Mouse (Mus musculus) R1 (cell line): ENCODE measurements around the gene Mbd6.
"Not testable (repeated sequence)": the region's sequence is repeated elsewhere in the genome, so short reads cannot be mapped to it uniquely, and the experiment has no call there.

Source experiments
- DNase-seq: peaks from one replicate; pipeline ENCODE4 v3.0.0-alpha.2; 2018; ENCODE audit warnings: low read depth, low spot score

The Mbd6 gene

DNA sequence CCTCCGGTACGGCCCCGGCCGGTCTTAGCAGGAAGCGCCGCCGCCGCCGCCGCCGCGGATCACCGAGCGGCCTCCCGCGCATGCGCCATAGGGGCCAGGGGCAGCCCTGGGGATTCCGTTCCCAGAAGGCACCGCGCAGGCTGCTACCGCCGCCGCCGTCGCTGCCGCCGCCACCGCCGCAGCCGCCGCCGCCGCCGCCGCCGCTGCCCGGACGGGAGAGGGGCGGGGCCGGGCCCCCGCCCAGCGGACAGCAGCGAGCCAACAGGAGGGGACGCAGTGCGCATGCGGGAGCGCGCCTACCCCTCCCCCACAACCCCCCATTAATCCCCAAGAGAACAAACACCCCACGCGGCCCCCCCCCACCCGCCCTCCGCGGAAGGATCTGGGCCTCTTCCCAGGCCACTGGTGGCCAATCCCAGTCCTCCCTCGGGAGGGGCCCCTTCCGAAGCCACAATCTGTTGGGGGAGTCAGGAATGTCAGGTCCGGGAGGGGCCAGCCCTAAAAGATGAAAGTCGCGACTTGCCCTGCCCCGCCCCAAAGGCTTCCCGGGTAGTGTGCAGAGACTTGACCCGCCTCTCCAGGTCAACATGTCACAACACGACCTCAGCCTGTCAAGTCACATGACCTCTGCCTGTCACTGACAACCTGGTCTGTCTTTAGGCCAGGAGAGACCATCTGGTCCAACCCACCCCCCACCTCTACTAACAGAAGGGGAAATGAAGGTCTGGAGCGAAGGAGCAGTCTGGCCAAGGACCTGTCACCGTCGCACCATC lies at the start of gene Mbd6:
Gene Mbd6, minus strand, starts transcription at position 219 of the 773 bp plus-strand sequence.
- DNase-seq, result peak; percentile 94

DNA sequence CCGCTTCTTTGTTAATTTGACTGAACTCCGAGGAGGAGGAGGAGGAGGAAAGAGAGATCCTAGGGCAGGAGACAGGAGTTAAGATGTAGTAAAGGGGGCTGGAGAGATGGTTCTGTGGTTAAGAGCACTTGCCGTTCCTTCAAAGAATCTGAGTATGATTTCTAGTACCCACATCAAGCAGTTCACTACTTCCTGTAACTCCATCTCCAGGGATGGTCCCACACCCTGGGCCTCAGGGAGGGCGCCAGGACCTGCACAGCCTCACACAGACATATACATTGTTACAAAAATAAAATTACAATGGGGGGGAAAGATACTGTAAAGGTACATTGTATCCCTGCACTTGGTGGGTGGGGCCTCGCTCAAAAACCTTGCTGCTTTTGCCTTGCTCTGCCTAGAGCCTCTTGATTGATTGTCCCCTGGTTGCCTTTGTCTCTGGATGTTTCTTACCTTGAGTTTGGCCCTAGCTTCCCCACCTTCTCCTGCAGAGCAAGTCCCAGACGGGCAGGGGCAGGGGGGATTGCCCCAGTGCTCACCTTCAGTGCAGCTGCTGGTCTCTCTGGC lies 48.8 kb upstream of the Mbd6 start:
- no peak for DNase-seq

DNA sequence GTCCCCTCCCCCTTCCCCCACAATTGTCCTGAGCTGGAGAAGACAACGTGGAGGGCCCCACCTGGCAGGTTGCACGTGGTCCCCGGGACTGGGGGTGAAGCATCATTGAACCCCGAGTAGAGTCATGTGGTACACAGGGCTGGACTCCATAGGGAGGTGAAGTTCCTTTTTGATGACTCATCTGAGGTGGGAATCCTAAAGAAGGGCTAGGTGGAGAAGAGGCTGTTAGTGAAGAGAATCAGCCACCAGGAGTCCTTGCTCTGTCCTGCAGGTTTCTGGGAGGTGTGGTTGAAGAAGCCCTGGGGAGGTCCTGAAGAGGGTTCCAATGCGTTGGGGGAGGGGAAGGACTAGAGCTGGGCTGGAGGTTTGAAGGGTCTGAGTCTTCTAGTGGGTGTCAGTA lies 48.1 kb upstream of the Mbd6 start:
- DNase-seq, result peak; percentile 81

DNA sequence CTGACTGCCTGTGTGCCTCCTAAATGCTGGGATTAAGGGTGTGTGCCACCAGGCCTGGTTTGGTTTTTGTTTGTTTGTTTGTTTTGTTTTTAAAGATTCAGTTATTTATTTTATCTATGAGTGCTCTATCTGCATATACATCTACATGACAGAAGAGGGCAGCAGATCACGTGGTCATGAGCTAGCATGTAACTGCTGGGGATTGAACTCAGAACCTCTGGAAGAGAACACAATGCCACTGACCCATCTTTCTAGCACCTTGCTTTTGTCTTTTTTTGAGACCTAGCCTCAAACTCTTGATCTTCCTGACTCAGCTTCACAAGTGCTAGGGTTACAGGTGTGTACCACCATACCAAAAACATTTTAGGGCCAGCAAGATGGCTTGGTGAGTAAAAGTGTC lies 46.5 kb upstream of the Mbd6 start:
- no peak for DNase-seq

DNA sequence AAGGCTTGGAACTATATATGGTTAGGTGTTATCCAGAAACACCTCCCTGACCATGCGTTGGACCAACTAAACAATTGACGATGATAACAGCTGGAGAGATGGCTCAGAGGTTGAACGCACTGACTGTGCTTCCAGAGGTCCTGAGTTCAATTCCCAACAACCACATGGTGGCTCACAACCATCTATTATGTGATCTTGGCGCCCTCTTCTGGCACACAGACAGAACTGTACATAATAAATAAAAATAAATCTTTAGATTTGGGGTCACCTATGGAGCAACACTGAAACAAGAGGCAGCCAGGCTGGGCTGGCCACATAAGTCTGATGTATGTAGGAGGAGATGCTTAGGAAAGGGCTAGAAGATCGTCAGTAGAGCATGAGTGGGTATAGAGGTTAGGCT lies 44.3 kb upstream of the Mbd6 start:
- DNase-seq, result peak; percentile 79

DNA sequence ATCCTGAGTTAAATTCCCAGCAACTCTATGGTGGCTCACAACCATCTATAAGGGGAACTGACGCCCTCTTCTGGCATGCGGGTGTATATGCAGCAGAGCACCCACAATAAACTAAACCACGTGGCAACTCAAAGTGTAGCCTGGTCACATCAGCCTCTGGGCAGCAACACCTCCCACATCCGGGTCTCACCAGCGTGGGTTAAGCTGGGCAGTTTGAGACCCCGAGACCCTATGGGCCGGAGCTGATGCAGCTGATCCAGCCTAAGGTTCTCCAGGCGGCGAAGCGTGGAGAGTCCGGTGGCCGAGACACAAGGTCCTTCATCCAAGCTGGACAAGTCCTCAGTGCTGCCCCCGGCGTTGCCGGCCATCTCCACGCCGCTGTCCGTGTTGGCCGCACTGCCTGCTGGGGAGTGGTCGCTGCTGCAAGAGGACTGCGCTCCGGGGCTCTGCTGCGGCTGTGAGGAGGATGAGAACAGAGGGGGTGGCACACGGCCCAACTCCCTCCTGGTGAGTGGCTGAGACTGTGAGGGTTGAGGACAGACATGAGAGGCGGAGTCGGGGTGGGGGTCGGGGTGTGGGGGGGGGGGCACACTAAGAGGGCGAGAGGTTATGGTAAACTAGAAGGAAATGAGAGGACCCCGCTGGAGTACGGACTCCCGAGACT lies 43.5 kb upstream of the Mbd6 start:
- peak; percentile 90 for DNase-seq

DNA sequence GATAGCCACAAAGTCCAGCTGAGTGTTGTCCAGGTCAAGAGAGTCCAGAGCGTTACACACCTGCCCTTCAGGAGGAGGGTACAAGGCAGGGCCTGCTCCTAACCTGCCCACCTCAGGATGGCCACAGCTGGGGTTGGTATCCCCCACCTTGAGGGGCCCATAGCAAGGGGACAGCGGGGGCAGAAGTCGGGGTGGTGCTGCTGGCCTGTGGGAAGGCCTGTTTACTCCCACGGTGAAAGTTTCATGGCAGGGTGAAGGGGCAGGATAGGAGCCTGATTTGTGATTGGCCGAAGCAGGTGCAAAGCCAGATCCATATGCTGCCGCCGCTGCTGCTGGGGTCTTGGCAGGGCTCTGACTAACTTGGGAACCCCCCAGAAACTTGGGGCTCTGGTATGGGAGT lies 41.4 kb upstream of the Mbd6 start:
- no peak for DNase-seq

DNA sequence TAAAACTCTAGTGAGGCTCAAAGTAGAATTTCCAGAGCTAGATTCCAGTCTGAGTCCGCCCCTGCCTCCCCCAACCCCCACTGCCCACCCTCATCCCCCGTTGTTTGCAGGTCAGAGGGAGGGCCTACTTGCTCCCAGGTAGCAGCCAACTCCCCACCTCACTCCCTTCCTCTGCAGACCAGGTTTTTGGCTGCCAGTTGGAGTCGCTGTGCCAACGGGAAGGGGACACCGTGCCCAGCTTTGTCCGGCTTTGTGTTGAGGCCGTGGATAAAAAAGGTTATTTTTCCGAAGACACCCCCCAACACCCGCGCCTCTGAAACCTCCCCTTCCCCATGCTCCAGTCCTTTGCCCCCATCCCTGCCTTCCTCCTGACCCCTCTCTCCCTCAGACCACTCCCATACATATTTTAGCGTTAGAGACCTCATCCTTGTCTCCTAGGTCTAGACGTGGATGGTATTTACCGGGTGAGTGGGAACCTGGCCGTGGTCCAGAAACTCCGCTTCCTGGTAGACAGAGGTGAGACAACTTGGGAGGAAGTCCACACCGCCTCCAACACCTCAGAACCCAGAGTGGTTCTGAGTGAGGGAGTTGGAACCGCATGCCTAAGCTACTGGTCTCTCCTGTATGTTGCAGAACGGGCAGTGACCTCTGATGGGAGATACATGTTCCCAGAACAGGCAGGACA lies 38.8 kb upstream of the Mbd6 start:
- DNase-seq, result no peak

DNA sequence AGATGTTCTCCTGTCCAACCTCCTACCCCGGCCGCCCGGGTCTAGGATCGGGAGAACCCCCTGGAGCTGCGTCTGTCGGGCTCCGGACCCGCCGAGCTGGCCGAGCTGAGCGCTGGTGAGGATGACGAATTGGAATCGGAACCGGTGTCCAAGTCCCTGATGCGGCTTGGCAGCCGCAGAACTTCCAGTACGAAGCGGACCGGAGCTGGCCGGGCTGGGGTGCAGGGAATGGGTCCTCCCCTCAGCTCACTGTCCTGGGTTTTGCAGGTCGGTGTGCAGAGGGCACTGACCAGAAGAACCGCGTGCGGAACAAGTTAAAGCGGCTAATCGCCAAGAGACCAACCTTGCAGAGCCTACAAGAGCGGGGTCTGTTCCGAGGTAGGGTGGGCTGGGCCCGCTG lies 38.0 kb upstream of the Mbd6 start:
- DNase-seq, result no peak

DNA sequence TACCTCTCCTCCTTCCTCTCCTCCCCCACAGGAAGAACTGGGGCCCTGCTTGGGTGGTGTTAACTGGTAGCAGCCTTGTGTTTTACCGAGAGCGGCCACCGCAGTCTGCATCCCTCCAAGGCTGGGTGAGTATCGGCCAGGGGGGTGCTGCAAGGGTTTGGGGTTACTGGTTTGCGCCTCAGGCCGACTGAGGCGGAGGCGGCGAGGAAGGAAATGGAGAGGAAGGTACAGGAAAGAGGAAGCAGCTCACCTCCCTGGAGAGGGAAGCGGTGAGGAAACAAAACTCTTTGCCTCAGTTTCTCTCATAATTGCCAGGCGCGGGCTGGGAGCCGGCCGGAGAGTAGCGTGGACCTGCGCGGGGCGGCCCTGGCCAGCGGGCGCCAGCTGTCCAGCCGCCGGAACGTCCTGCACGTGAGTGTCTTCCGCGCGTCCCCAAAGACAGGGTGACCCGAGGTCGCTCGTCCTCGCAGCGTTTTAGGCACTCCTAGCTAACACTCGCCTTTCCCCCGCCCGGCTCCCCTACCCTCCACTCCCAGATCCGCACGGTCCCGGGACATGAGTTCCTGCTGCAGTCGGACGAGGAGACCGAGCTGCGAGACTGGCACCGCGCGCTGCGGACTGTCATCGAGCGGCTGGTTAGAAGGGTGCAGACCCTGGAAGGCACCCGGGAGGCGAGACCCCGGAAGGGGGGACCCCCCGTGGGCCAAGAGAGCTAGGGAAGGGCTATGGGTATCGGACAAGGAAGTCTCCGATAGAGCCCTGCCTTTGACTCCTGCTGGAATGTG lies 37.4 kb upstream of the Mbd6 start:
- DNase-seq, result peak; percentile 50

DNA sequence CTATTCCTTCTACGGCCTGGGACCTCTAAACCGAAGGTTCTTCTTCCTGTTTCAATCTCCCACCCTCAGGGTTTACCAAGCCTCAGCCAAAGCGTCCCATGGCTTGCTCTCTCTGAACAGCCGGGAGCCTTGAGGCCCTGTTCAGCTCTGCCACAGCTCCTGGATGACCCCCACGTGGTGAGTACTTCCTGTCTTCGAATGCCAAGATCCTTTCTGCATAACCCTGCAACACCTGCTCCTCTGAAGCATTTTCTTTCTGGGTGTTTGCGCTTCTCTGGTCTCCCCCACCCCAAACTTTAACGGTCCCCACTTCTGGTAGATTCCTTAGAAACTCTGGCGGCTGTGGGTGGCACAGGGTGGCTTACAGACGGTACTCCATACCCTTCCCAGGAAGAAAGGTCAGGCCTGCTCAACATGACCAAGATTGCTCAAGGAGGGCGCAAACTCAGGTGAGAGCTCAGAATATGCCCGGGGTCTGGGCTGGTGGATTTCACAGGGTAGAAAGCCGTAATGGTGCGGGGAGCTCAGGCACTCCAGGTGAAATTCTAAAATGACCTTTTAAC lies 36.7 kb upstream of the Mbd6 start:
- no peak for DNase-seq

DNA sequence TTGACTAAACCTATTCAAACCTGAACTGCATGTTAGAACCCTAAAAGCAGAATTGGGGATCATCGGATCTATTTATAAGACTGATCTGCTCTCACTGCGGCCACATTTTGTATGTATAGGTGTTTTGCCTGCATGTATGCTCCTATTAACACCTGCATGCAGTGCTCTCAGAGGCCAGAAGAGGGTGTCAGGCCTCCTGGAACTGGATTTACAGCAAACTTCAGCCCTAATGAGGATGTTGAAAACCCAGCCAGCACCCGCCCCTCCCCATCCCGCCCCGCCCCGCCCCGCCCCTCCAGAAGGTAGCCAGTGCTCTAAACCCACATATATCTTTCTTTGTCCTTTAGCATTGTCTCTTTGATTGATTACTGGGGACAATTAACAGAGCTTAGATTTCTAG lies 35.7 kb upstream of the Mbd6 start:
- DNase-seq, result peak; percentile 94

DNA sequence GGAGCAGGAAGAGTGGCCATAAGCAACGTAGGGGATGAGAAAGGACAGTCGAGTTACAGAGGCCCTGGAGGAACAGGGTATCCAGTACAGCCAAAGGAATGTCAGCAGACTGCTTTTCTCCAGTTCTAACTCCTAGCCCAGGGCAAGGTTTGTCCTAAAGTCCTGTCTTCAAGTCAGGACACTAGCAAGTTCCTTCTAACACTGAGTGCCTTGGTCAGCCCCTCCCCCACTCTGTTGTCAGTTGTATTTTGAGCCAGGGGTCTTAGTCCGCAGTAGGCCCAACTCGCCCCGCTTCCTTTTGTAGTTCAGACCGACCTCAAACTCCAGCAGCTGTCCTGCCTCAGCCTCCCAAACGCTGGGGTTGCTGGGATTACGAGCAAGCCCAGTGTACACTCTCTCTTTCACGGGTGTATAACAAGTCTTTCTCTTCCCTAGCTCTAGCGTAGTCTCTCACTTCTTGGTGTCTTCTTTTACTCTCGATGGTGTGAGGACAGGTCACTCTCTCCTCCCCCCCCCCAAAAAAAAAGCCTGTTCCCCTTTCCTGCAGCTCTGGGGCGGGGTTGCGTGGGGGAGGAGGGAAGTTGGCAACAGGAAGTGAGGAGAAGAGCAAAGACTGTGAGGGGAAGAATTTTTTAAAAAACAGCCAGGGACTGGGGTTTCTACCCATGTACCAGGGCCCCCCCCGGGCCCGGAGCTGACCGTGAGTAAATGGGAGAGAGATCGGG lies 34.5 kb upstream of the Mbd6 start:
- no peak for DNase-seq

DNA sequence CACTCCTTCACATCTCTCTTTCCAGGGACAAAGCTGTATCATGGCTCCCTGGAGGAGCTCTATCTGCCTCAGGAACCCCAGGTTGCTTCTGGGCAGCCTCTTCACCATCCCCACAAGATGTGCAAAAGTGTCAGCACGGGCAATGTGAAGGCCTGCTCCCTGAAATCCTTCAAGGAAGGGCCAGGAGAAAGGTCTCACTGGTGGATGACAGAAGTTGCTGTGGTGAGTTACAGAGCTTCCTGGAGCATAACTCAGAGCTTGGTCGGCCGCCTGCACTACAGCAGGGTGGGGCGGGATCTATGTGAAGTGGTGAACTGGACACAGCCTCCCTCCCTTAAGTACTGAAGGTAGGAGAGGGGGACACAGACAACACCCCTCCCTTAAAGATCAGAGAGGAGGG lies 33.9 kb upstream of the Mbd6 start:
- no peak for DNase-seq

DNA sequence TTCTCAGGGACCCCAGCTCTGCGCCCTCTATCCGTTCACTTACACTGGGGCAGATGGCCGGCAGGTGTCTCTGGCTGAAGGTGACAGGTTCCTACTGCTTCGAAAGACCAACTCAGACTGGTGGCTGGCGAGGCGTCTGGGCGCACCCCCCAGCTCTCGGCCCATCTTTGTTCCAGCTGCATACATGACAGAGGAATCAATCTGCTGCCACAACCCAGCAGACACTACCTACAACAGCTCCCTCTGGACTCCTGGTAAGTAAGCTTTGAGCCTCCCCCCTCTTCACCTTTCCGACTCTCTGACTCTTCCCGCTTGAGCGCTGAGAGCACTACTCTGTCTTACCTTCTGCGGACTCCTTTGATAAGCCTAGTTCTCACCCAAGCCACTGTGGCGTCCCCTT lies 33.4 kb upstream of the Mbd6 start:
- DNase-seq, result peak; percentile 54

DNA sequence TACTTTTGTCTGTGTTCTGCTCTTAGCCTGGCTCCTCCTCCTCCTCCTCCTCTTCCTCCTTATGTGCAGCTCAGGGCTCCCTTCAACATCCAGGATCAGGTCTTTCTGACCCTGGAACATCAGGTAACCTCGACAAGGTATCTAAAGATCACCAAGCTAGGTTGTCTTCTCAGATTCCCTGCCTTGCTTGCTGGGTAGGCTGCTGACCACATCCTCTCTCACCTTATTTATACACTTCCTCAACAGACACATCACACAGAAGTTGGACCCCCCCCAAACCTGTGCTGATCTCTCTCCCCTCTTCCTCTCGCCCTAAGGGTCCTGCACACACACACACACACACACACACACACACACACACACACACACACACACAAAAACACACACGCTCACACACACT lies 32.8 kb upstream of the Mbd6 start, which contains the start of gene Arhgap9:
Gene Arhgap9, plus strand, starts transcription at position 344 of the 400 bp plus-strand sequence.
- no peak for DNase-seq

DNA sequence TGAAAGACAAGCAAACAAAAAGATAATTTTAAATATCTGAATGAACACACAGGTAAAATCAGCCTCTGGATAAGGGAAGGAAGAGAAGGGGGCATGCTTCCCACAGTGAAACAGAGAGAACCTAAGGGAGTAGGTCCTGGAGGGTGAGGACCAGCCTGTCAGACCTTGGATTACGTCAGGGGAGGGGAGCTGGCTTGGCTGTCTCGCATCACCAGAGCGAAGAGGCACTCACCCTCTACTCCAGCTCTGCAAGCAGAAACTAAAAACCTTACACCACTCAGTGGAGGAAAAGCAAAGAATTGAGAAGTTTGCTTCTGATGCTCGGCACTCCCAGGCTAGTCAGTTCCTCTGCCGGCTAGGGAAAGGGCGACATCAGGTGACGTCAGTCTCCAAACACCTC lies 31.2 kb upstream of the Mbd6 start:
- no peak for DNase-seq

DNA sequence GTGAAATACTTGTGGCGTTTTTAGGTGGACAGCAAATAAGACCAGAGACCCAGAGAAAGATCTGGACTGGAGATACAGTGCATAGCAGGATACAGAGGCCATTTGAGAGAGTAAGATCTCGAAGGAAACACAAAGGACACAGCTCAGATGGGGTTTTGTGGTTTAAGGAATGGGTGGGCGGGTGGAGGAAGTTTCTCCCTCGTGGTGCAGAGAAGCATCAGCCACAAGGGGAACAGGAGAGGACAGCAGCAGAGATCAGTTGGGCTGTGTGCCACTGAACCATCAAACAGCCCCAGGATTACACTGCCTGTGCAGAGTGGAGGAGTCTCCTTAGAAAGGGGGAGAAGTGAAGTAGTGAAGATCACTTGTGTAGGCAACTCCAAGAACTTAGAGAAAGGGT lies 29.2 kb upstream of the Mbd6 start:
- no peak for DNase-seq

DNA sequence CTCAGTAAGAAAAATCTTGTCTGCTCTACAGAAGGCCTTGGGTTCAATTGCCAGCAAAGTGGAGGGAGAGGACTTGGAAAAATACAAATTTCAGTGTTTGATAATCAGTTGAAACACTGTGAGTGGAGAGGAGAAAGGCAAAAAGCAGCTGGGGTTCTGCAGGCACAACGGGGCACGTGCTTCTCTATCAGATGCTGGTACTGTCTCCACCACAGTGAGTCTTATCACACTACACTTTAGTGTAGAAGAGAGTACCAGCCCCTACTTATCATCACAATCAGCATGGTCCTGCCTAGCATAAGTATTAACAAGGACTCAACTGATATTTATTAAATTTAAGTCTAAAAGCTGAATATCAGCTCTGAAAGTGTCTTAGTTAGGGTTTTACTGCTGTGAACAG lies 28.5 kb upstream of the Mbd6 start:
- no peak for DNase-seq

DNA sequence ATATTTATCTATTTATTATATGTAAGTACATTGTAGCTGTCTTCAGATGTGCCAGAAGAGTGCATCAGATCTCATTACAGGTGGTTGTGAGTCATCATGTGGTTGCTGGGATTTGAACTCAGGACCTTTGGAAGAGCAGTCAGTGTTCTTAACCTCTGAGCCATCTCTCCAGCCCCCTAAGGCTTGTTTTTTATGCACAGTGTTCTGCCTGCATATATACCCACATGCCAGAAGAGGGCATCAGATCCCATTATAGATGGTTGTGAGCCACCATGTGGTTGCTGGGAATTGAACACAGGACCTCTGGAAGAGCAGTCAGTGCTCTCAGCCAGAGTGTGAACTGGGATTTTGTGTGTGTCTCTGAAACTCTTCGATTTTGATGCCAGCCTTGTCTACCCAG lies 26.1 kb upstream of the Mbd6 start:
- DNase-seq, result peak; percentile 61

DNA sequence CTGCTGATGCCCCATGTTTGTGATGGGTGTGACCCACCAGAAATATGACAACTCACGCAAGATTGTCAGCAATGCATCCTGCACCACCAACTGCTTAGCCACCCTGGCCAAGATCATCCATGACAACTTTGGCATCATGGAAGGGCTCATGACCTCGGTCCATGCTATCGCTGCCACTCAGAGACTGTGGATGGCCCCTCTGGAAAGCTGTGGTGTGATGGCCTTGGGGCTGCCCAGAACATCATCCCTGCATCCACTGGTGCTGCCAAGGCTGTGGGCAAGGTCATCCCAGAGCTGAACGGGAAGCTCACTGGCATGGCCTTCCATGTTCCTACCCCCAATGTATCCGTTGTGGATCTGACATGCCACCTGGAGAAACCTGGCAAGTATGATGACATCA lies 24.7 kb upstream of the Mbd6 start:
- not testable (repeated sequence) for DNase-seq
